Mouse (Mus musculus) liver, adult 2 months (tissue): ENCODE data around the gene Inpp4b.

ENCODE experiments used
- CTCF ChIP-seq: fragments of 200-500 bp; IDR thresholded peaks from 2 replicates; pipeline ENCODE4 v1.5.1; 2011; ENCODE audit warnings: low read depth, low read length, control low read depth
- POLR2A ChIP-seq: fragments of 200-500 bp; IDR thresholded peaks from 2 replicates; pipeline ENCODE4 v1.6.1; 2011; ENCODE audit warnings: low read length, control low read depth; ENCODE audit not compliant: insufficient read depth; ENCODE audit errors: extremely low read depth

DNA sequence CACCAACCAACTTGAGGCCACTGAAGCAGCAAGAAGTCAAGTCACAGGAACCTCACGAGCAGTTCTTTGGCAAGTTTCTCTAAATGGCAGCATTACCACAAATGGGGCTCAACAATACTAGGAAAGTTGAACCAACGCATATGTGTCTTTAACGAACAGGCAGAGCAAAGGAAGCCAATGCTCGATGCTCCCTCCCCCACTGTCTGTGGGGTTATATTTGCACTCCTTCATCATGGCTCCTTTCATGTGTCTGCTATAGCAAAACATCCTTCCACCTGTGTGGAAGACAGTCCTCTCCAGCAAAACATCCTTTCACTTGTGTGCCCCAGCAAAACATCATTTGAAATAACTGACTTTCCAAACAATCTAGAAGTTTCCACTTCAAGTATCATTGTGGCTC lies 440.4 kb downstream of the Inpp4b start:
- TF ChIP-seq POLR2A (no peak), CTCF (no peak)
